Mouse (Mus musculus) embryonic facial prominence, embryonic 12.5 days (tissue): ENCODE data around the gene Ptprn2. TPM values are rescaled to one million over a fixed set of nuclear protein-coding genes. Genes with fewer than 3 reads are reported as not detected.

Experiments
- microRNA counts: library from miRNA; unstranded; fragments of <30 nt; microRNA quantifications from one replicate; lab custom pipeline; 2017
- microRNA-seq: library from miRNA; unstranded; fragments of <30 nt; microRNA quantifications from one replicate; pipeline ENCODE4, GENCODE M21; 2017
- polyA plus RNA-seq: library from polyadenylated mRNA; unstranded; fragments of >200 nt; fragmentation: Nextera tagmentation; extraction: Ambion mirVana; gene quantifications from 2 replicates; pipeline ENCODE4 v1.2.1, GENCODE M21; 2016

The Ptprn2 gene
- polyA plus RNA-seq, 1 experiment from 2014 or later, result 0.90 TPM

MicroRNA genes within 50 kb of the gene (microRNA counts, 519-probe panel; counts per million panel counts)
- 460 counts per million, percentile 65 among the panel's probes with 10 or more counts for microRNA mmu-miR-153 (lab: Ali Mortazavi, UCI)

Small RNA genes lying within 50 kb of the gene (microRNA-seq; reads per million reads assigned to microRNA genes)
- gene Mir153, result 144 reads per million, percentile 57 among the genes with 10 or more reads in this experiment

Other genes starting within 250 kb of the Ptprn2 start
- gene Wdr60, start 222.7 kb upstream of the Ptprn2 start, polyA plus RNA-seq, result 27.3 and 30.5 TPM in 2 replicates
- gene Gm11027, start 210.3 kb upstream of the Ptprn2 start, polyA plus RNA-seq, result not detected in 2 replicates
- gene Esyt2, start 204.5 kb upstream of the Ptprn2 start, polyA plus RNA-seq, result 21.3 and 22.3 TPM in 2 replicates
- 45.6 and 49.1 TPM in 2 replicates for gene Ncapg2, start 80.3 kb upstream of the Ptprn2 start, polyA plus RNA-seq